12 mouse cellular contexts compared by ENCODE assay signal in the genomic region with DNA sequence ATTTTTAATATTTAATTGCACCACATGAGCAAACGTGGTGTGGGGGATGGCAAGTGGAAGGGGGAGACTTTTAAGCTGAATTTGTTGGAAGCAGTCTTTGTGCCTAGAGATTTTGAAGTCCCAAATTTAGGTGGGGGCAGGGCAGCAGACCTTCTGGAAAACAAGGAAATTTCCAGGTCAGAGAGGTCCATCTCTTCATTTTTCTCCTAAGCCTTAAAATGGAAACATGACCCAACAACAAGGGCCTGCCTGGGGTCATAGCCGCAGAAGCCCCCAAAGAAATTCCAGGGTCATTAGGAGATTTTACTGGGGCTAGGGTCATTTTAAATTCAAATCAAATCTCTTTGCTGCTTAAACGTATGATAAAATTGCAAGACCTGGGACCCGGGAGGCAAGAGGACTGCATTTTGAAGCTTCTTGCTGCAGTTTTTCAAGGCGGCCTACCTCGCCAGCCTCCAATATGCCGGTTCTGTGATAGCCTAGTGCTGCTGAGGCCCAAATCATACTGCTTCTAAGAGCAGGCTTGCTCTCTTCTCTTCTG.
DNase-seq lines count a peak whose midpoint lies in the region; ATAC-seq and TF ChIP-seq lines count a peak whose summit lies in the region.
"Had no signal": no experiment of that assay in that cellular context is flagged by ENCODE, and none has a peak within 500 bp of the region (broad histone marks: within the 10 kb centered on the region; RNA-seq: fewer than 3 reads in every experiment).

No protein-coding gene starts in this region.

- ATAC-seq in hindbrain, embryonic 12.5 days (ENCODE audit: low FRiP score), result no peak
- no peak for ATAC-seq in neural tube, embryonic 12.5 days (ENCODE audit: low FRiP score, low read depth)
- ATAC-seq in intestine, postnatal 0 days, result no peak
- ATAC-seq: activated CD4-positive, CD25-positive, alpha-beta regulatory T cell, adult 4 months had no signal

- 48% methylated on average over 7 of the region's 7 CpGs for WGBS in hindbrain, embryonic 12.5 days
- WGBS in neural tube, embryonic 12.5 days, result 41% methylated on average over 7 of the region's 7 CpGs
- 68% methylated on average over 7 of the region's 7 CpGs for WGBS in intestine, postnatal 0 days

- DNase-seq in left cerebral cortex, postnatal 36 days (ENCODE audit: low spot score in 2 of 2), result peak; percentile 53 to 59
- no peak for DNase-seq in left cerebral cortex, adult 11 months (ENCODE audit: low spot score)
- peak; percentile 68 to 71 for DNase-seq in cerebellum, postnatal 10 days
- DNase-seq in kidney, adult 8-10 months, result no peak
- DNase-seq in gastrocnemius, postnatal 36 days, result no peak
- DNase-seq: heart, postnatal 4 days; kidney, postnatal 4 days had no signal

- peak overlapping the region; percentile 99 for H3K27ac ChIP-seq in hindbrain, embryonic 12.5 days
- H3K27ac ChIP-seq in neural tube, embryonic 12.5 days, result peak overlapping the region; percentile 97
- H3K27ac ChIP-seq in intestine, postnatal 0 days (ENCODE audit: low read depth, low read length), result no peak overlapping the region
- H3K27ac ChIP-seq: limb, embryonic 12.5 days had no signal

- H3K27me3 ChIP-seq in hindbrain, embryonic 12.5 days, result peaks cover 25% of the 10 kb centered on the region
- peaks cover 2% of the 10 kb centered on the region; the same call in 1 of the 2 replicates for H3K27me3 ChIP-seq in neural tube, embryonic 12.5 days (replicated peaks)
- H3K27me3 ChIP-seq in intestine, postnatal 0 days (replicated peaks; ENCODE audit: control insufficient read depth, insufficient read depth, low read length), result peaks cover 38% of the 10 kb centered on the region

- peaks cover 50% of the 10 kb centered on the region for H3K4me1 ChIP-seq in hindbrain, embryonic 12.5 days
- H3K4me1 ChIP-seq in neural tube, embryonic 12.5 days, result peaks cover 39% of the 10 kb centered on the region
- no peaks in the 10 kb centered on the region for H3K4me1 ChIP-seq in intestine, postnatal 0 days (replicated peaks; ENCODE audit: control insufficient read depth, insufficient read depth, low read length)

- H3K9me3 ChIP-seq in hindbrain, embryonic 12.5 days (replicated peaks), result no peaks in the 10 kb centered on the region
- no peaks in the 10 kb centered on the region for H3K9me3 ChIP-seq in neural tube, embryonic 12.5 days
- H3K9me3 ChIP-seq in intestine, postnatal 0 days (ENCODE audit: control insufficient read depth), result no peaks in the 10 kb centered on the region
- H3K9me3 ChIP-seq: limb, embryonic 12.5 days had no signal

- no peak overlapping the region for H3K4me3 ChIP-seq in hindbrain, embryonic 12.5 days
- H3K4me3 ChIP-seq in neural tube, embryonic 12.5 days, result no peak overlapping the region; the same call in 1 of the 2 replicates
- no peak overlapping the region for H3K4me3 ChIP-seq in intestine, postnatal 0 days (ENCODE audit: low read depth, low read length)
- H3K4me3 ChIP-seq: limb, embryonic 12.5 days had no signal

- TF ChIP-seq CTCF in intestine, postnatal 0 days (IDR thresholded peaks at IDR 0.05; ENCODE audit: low read depth), result no peak

- H3K4me2 ChIP-seq in hindbrain, embryonic 12.5 days (replicated peaks), result peak overlapping the region; percentile 64
- H3K4me2 ChIP-seq in neural tube, embryonic 12.5 days (replicated peaks), result peak overlapping the region; percentile 80
- no peak overlapping the region for H3K4me2 ChIP-seq in intestine, postnatal 0 days (replicated peaks; ENCODE audit: low read depth)
- H3K4me2 ChIP-seq: limb, embryonic 12.5 days had no signal

- H3K36me3 ChIP-seq in hindbrain, embryonic 12.5 days, result peaks cover 15% of the 10 kb centered on the region
- H3K36me3 ChIP-seq in neural tube, embryonic 12.5 days, result peaks cover 12% of the 10 kb centered on the region; the same call in 1 of the 2 replicates
- no peaks in the 10 kb centered on the region for H3K36me3 ChIP-seq in intestine, postnatal 0 days (ENCODE audit: control insufficient read depth, insufficient read depth)
- H3K36me3 ChIP-seq: limb, embryonic 12.5 days had no signal

- H3K9ac ChIP-seq in hindbrain, embryonic 12.5 days, result peak overlapping the region; percentile 97
- peak overlapping the region; percentile 99 for H3K9ac ChIP-seq in neural tube, embryonic 12.5 days
- no peak overlapping the region for H3K9ac ChIP-seq in intestine, postnatal 0 days (ENCODE audit: low read depth, low read length)
- H3K9ac ChIP-seq: limb, embryonic 12.5 days had no signal

- intact Hi-C loops in left cerebral cortex, postnatal 36 days (cut with DNase I), result no loop called here
- intact Hi-C loops in gastrocnemius, postnatal 36 days (cut with DNase I), result no loop called here

Comparison
In these comparisons a context has a peak if more than half of its experiments do, and no peak if none do; other contexts are left out.
1. DNase-seq: peak in left cerebral cortex, postnatal 36 days (2 of 2) and cerebellum, postnatal 10 days (2 of 2); none in left cerebral cortex, adult 11 months (single experiment), kidney, adult 8-10 months (0 of 2) and gastrocnemius, postnatal 36 days (0 of 2).